Mouse (Mus musculus) liver, embryonic 15.5 days (tissue): ENCODE data around the gene Sphk2. TPM values are rescaled to one million over a fixed set of nuclear protein-coding genes. Genes with fewer than 3 reads are reported as not detected.

Experiments used
- ATAC-seq: fragments of 200-750 bp; cut with Nextera tagmentation; 2 replicates; pipeline ENCODE4 v1.8.0; 2017; ENCODE audit warnings: moderate number of reproducible peaks, mild to moderate bottlenecking, moderate library complexity; ENCODE audit not compliant: insufficient read depth
- H3K27ac ChIP-seq: fragments of 300-500 bp; sonication (generic); replicated peaks from 2 replicates; pipeline ENCODE4 v1.5.1; 2015; ENCODE audit warnings: mild to moderate bottlenecking, inconsistent platforms
- H3K27me3 ChIP-seq: fragments of 300-500 bp; sonication (generic); 2 replicates; pipeline ENCODE4 v1.6.1; 2015; ENCODE audit warnings: mild to moderate bottlenecking, inconsistent platforms
- H3K36me3 ChIP-seq: fragments of 300-500 bp; sonication (generic); replicated peaks from 2 replicates; pipeline ENCODE4 v1.6.1; 2015; ENCODE audit warnings: moderate library complexity, mild to moderate bottlenecking, inconsistent platforms
- H3K4me1 ChIP-seq: fragments of 300-500 bp; sonication (generic); replicated peaks from 2 replicates; pipeline ENCODE4 v1.6.1; 2015; ENCODE audit warnings: inconsistent platforms
- H3K4me2 ChIP-seq: fragments of 300-500 bp; sonication (generic); 2 replicates; pipeline ENCODE4 v1.6.1; 2015; ENCODE audit warnings: moderate library complexity, mild to moderate bottlenecking, inconsistent platforms
- H3K4me3 ChIP-seq: fragments of 300-500 bp; sonication (generic); replicated peaks from 2 replicates; pipeline ENCODE4 v1.5.1; 2015; ENCODE audit warnings: mild to moderate bottlenecking, inconsistent platforms
- H3K9ac ChIP-seq: fragments of 300-500 bp; sonication (generic); 2 replicates; pipeline ENCODE4 v1.6.1; 2015; ENCODE audit warnings: moderate library complexity, mild to moderate bottlenecking, inconsistent platforms
- H3K9me3 ChIP-seq: fragments of 300-500 bp; sonication (generic); replicated peaks from 2 replicates; pipeline ENCODE4 v1.6.1; 2016; ENCODE audit warnings: inconsistent platforms
- WGBS: fragments of 180-500 bp; shearing (Covaris S2); methylation state at CpG from one replicate; pipeline ENCODE4 v1.1.7; 2015; ENCODE audit warnings: mixed read lengths; ENCODE audit not compliant: insufficient replicate concordance; 5-methylcytosine and 5-hydroxymethylcytosine counted together
- polyA plus RNA-seq: library from polyadenylated mRNA; unstranded; fragments of >200 nt; fragmentation: Nextera tagmentation; extraction: Ambion mirVana; gene quantifications from 2 replicates; pipeline ENCODE4 v1.2.1, GENCODE M21; 2015

Sphk2 gene
- polyA plus RNA-seq, 1 experiment from 2014 or later, result 10.4 TPM

GRCm38 (mm10) chr7:45703521-45704033 lies 14.2 kb downstream of the Sphk2 start:
- H3K27ac ChIP-seq, result 0 out of 2 replicates have a peak overlapping the region, but pooled peaks have one; percentile 63
- 56% methylated on average over 12 of the region's 12 CpGs for WGBS

GRCm38 (mm10) chr7:45702809-45703520 lies 14.8 kb downstream of the Sphk2 start:
- no peak overlapping the region for H3K9ac ChIP-seq
- H3K36me3 ChIP-seq, result no peaks in the 10 kb centered on the region
- H3K27me3 ChIP-seq, result peaks cover 52% of the 10 kb centered on the region
- H3K4me1 ChIP-seq, result peaks cover 54% of the 10 kb centered on the region
- H3K9me3 ChIP-seq, result no peaks in the 10 kb centered on the region
- WGBS, result 74% methylated on average over 17 of the region's 17 CpGs
- no peak overlapping the region for H3K4me3 ChIP-seq
- H3K27ac ChIP-seq, result no peak overlapping the region
- 0 out of 2 replicates have a peak overlapping the region, but pooled peaks have one; percentile 97 for H3K4me2 ChIP-seq
- ATAC-seq, result no peak

More at GRCm38 (mm10) chr7:45703521-45704033, 14.2 kb downstream of the Sphk2 start:
- H3K4me2 ChIP-seq, result peak overlapping the region; percentile 97
- H3K4me3 ChIP-seq, result peak overlapping the region; percentile 65; the same call in 1 of the 2 replicates
- H3K9ac ChIP-seq, result no peak overlapping the region; the same call in 1 of the 2 replicates
- no peak for ATAC-seq
- H3K27me3 ChIP-seq, result peaks cover 46% of the 10 kb centered on the region
- no peaks in the 10 kb centered on the region for H3K9me3 ChIP-seq
- no peaks in the 10 kb centered on the region for H3K36me3 ChIP-seq
- peaks cover 60% of the 10 kb centered on the region for H3K4me1 ChIP-seq

GRCm38 (mm10) chr7:45702316-45702715 lies 15.5 kb downstream of the Sphk2 start:
- H3K4me1 ChIP-seq, result peaks cover 47% of the 10 kb centered on the region

GRCm38 (mm10) chr7:45701607-45702006 lies 16.2 kb downstream of the Sphk2 start:
- Histone ChIP-seq H3K9ac (no peak overlapping the region), H3K4me3 (no peak overlapping the region), H3K27me3 (peaks cover 56% of the 10 kb centered on the region), H3K4me1 (peaks cover 40% of the 10 kb centered on the region), H3K36me3 (no peaks in the 10 kb centered on the region), H3K27ac (no peak overlapping the region), H3K9me3 (no peaks in the 10 kb centered on the region), H3K4me2 (no peak overlapping the region)
- no peak for ATAC-seq
- whole genome bisulfite sequencing, result 70% methylated on average over 11 of the region's 11 CpGs

More at GRCm38 (mm10) chr7:45702316-45702715, 15.5 kb downstream of the Sphk2 start:
- Histone ChIP-seq H3K4me3 (no peak overlapping the region), H3K9me3 (no peaks in the 10 kb centered on the region), H3K4me2 (no peak overlapping the region), H3K36me3 (no peaks in the 10 kb centered on the region), H3K27me3 (peaks cover 56% of the 10 kb centered on the region), H3K27ac (no peak overlapping the region), H3K9ac (no peak overlapping the region)
- ATAC-seq, result no peak
- 72% methylated on average over 11 of the region's 11 CpGs for WGBS

- H3K4me2 ChIP-seq, result no peak overlapping the region
- H3K9me3 ChIP-seq, result no peaks in the 10 kb centered on the region
- H3K36me3 ChIP-seq, result no peaks in the 10 kb centered on the region
- H3K9ac ChIP-seq, result no peak overlapping the region
- peaks cover 56% of the 10 kb centered on the region for H3K27me3 ChIP-seq
- 36% methylated on average over 11 of the region's 11 CpGs for WGBS
- H3K27ac ChIP-seq, result no peak overlapping the region
- no peak for ATAC-seq
- H3K4me1 ChIP-seq, result peaks cover 35% of the 10 kb centered on the region
- H3K4me3 ChIP-seq, result no peak overlapping the region
These were observed 16.7 kb downstream of the Sphk2 start for GRCm38 (mm10) chr7:45701072-45701471.

GRCm38 (mm10) chr7:45700301-45701015 lies 17.3 kb downstream of the Sphk2 start:
- Histone ChIP-seq H3K36me3 (no peaks in the 10 kb centered on the region), H3K4me2 (peak overlapping the region; percentile 30; the same call in 1 of the 2 replicates), H3K27ac (no peak overlapping the region), H3K9me3 (no peaks in the 10 kb centered on the region), H3K9ac (no peak overlapping the region), H3K4me3 (0 out of 2 replicates have a peak overlapping the region, but pooled peaks have one; percentile 5), H3K27me3 (peaks cover 56% of the 10 kb centered on the region), H3K4me1 (peaks cover 29% of the 10 kb centered on the region)
- 1% methylated on average over 20 of the region's 20 CpGs for WGBS
- no peak for ATAC-seq

GRCm38 (mm10) chr7:45699523-45700141 lies 18.2 kb downstream of the Sphk2 start, which contains the start of gene Car11:
Car11 (plus strand) TSS chr7:45699843.
- no peaks in the 10 kb centered on the region for H3K36me3 ChIP-seq
- 6% methylated on average over 36 of the region's 36 CpGs for WGBS
- no peak within 1 kb of the TSS for H3K27ac ChIP-seq
- H3K4me3 ChIP-seq, result 0 out of 2 replicates have a peak within 1 kb of the TSS, but pooled peaks have one; percentile 5
- H3K4me1 ChIP-seq, result peaks cover 21% of the 10 kb centered on the region
- H3K4me2 ChIP-seq, result peak within 1 kb of the TSS; percentile 35; the same call in 1 of the 2 replicates
- no peak for ATAC-seq
- H3K27me3 ChIP-seq, result peaks cover 56% of the 10 kb centered on the region
- H3K9ac ChIP-seq, result no peak within 1 kb of the TSS
- no peaks in the 10 kb centered on the region for H3K9me3 ChIP-seq

GRCm38 (mm10) chr7:45697894-45698293 lies 19.9 kb downstream of the Sphk2 start:
- 62% methylated on average over 7 of the region's 7 CpGs for WGBS
- peaks cover 51% of the 10 kb centered on the region for H3K27me3 ChIP-seq

GRCm38 (mm10) chr7:45695098-45695497 lies 22.7 kb downstream of the Sphk2 start:
- 25% methylated on average over 6 of the region's 6 CpGs for WGBS
- Histone ChIP-seq H3K4me3 (no peak overlapping the region), H3K27ac (no peak overlapping the region), H3K27me3 (peaks cover 29% of the 10 kb centered on the region), H3K4me2 (no peak overlapping the region), H3K4me1 (peaks cover 4% of the 10 kb centered on the region; the same call in 1 of the 2 replicates), H3K36me3 (no peaks in the 10 kb centered on the region), H3K9me3 (no peaks in the 10 kb centered on the region), H3K9ac (no peak overlapping the region)
- ATAC-seq, result no peak

More at GRCm38 (mm10) chr7:45697894-45698293, 19.9 kb downstream of the Sphk2 start:
- Histone ChIP-seq H3K4me1 (peaks cover 8% of the 10 kb centered on the region; the same call in 1 of the 2 replicates), H3K9me3 (no peaks in the 10 kb centered on the region), H3K36me3 (no peaks in the 10 kb centered on the region), H3K4me3 (no peak overlapping the region), H3K9ac (no peak overlapping the region), H3K4me2 (no peak overlapping the region), H3K27ac (no peak overlapping the region)
- no peak for ATAC-seq

- peaks cover 21% of the 10 kb centered on the region for H3K27me3 ChIP-seq
These were observed 23.7 kb downstream of the Sphk2 start, which contains the start of gene Sec1 for GRCm38 (mm10) chr7:45693921-45694591. Sec1 (minus strand) TSS chr7:45694402.

More at GRCm38 (mm10) chr7:45693921-45694591, 23.7 kb downstream of the Sphk2 start, which contains the start of gene Sec1:
- no peak for ATAC-seq
- Histone ChIP-seq H3K4me1 (no peaks in the 10 kb centered on the region), H3K9ac (no peak within 1 kb of the TSS), H3K4me2 (no peak within 1 kb of the TSS), H3K27ac (no peak within 1 kb of the TSS), H3K4me3 (no peak within 1 kb of the TSS), H3K36me3 (no peaks in the 10 kb centered on the region), H3K9me3 (no peaks in the 10 kb centered on the region)
- WGBS, result 87% methylated on average over 50 of the region's 50 CpGs
